Mouse (Mus musculus) erythroblast, embryonic 14.5 days (primary cell): ENCODE data around the gene Slc25a30.

Source experiments
- GATA1 ChIP-seq: IDR thresholded peaks from 2 replicates; pipeline ENCODE4 v1.6.1; 2012; ENCODE audit warnings: low read length, inconsistent platforms, mixed read lengths
- TAL1 ChIP-seq: IDR thresholded peaks from 3 replicates; pipeline ENCODE4 v1.6.1; 2012; ENCODE audit warnings: low read length, inconsistent platforms, mixed read lengths

DNA sequence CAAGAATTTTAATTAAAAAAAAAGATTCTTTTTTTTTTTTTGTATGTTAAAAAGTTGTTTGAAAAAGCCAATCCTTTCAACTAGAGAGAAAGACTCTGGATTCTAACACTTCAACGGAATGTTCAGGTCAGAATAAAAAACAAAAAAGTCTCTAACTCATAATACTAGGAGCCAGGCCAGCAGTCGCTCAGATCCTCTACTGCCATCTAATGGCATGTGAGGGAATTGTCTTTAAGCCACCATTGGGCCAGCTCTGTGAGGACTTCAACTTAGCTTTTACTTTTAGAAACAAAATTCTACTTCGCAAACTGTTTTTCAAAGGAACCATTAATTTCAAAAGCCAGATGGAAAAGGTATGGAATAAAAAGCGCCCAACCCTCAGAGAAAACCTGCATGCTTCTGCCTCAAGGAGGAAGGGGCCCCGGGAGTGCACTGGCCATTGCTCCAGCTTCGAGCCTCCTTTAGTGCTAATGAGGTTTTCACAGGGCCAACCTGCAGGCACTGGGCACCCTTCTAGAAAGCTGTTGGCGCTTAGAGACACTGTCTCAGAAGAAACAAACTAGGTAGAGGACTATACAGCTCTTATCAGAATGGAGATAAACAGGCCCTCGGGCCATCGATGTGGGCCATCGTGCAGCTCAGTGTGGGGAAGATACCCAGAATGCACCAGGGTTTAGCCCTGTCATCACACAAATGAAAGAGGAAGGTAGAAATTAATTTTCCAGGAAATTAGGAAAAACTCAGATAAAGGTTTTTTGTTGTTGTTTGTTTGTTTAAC lies 25.6 kb downstream of the Slc25a30 start:
- TF ChIP-seq GATA1 (no peak), TAL1 (no peak)
